Mouse (Mus musculus): ENCODE data around the gene Fbxl16. TPM values are rescaled to one million over a fixed set of nuclear protein-coding genes. Genes with fewer than 3 reads are reported as not detected.

Gene Fbxl16
- 2.1 TPM in 1 of 2 replicates, not detected in the other for total RNA-seq (2014; rRNA removed; ENCODE audit: low replicate concordance)
- polyA plus RNA-seq (2015; fragmentation: Nextera tagmentation; extraction: Ambion mirVana): 0.25 and 0.48 TPM in 2 replicates

- Histone ChIP-seq H3K27me3 (ENCODE audit: control insufficient read depth, insufficient read depth, low read length) (peaks cover 59% of the 10 kb centered on the region), H3K4me1 (ENCODE audit: control insufficient read depth, insufficient read depth) (peaks cover 6% of the 10 kb centered on the region; the same call in 1 of the 2 replicates), H3K4me3 (ENCODE audit: low read depth, low read length) (peak within 1 kb of the TSS; percentile 57), H3K4me2 (ENCODE audit: low read depth, low read length) (peak within 1 kb of the TSS; percentile 89), H3K36me3 (replicated peaks; ENCODE audit: control insufficient read depth, insufficient read depth, low read length) (no peaks in the 10 kb centered on the region), H3K9me3 (replicated peaks; ENCODE audit: control insufficient read depth, low read length) (no peaks in the 10 kb centered on the region), H3K27ac (ENCODE audit: low read depth) (no peak within 1 kb of the TSS), H3K9ac (replicated peaks; ENCODE audit: low read depth, low read length) (peak within 1 kb of the TSS; percentile 32)
- no peak for DNase-seq (ENCODE audit: low spot score)
- WGBS: under 1% methylated on average over 75 of the region's 100 CpGs
- peak; percentile 52 for ATAC-seq (ENCODE audit: insufficient read depth, low read depth)
- TF ChIP-seq EP300 (IDR thresholded peaks at IDR 0.05; ENCODE audit: low read depth): no peak
- TF ChIP-seq CTCF (IDR thresholded peaks at IDR 0.05; ENCODE audit: low read depth): 0 out of 2 replicates have a peak, but pooled peaks have one; percentile 7
These were observed at the start of gene Fbxl16 for GRCm38 (mm10) chr17:25808789-25809605. TSS of gene Fbxl16 (plus strand) at chr17:25809085.

GRCm38 (mm10) chr17:25760148-25760547 is 48.7 kb upstream of the Fbxl16 start:
- DNase-seq (ENCODE audit: low spot score) (no peak), ATAC-seq (ENCODE audit: insufficient read depth, low read depth) (no peak)
- no peak overlapping the region for H3K4me2 ChIP-seq (ENCODE audit: low read depth, low read length)
- H3K4me1 ChIP-seq (ENCODE audit: control insufficient read depth, insufficient read depth): no peaks in the 10 kb centered on the region
- no peak for TF ChIP-seq CTCF (IDR thresholded peaks at IDR 0.05; ENCODE audit: low read depth)
- TF ChIP-seq EP300 (IDR thresholded peaks at IDR 0.05; ENCODE audit: low read depth): no peak
- H3K9ac ChIP-seq (replicated peaks; ENCODE audit: low read depth, low read length): no peak overlapping the region
- no peaks in the 10 kb centered on the region for H3K36me3 ChIP-seq (replicated peaks; ENCODE audit: control insufficient read depth, insufficient read depth, low read length)
- no peaks in the 10 kb centered on the region for H3K27me3 ChIP-seq (ENCODE audit: control insufficient read depth, insufficient read depth, low read length)
- WGBS: 65% methylated on average over 8 of the region's 8 CpGs
- H3K27ac ChIP-seq (ENCODE audit: low read depth): no peak overlapping the region
- no peaks in the 10 kb centered on the region for H3K9me3 ChIP-seq (replicated peaks; ENCODE audit: control insufficient read depth, low read length)
- no peak overlapping the region for H3K4me3 ChIP-seq (ENCODE audit: low read depth, low read length)

GRCm38 (mm10) chr17:25761561-25761970 is 47.3 kb upstream of the Fbxl16 start:
- no peak for DNase-seq (ENCODE audit: low spot score)
- no peak overlapping the region; the same call in 1 of the 2 replicates for H3K27ac ChIP-seq (ENCODE audit: low read depth)
- no peaks in the 10 kb centered on the region for H3K27me3 ChIP-seq (ENCODE audit: control insufficient read depth, insufficient read depth, low read length)
- no peak overlapping the region for H3K4me2 ChIP-seq (ENCODE audit: low read depth, low read length)
- no peaks in the 10 kb centered on the region for H3K9me3 ChIP-seq (replicated peaks; ENCODE audit: control insufficient read depth, low read length)
- WGBS: 20% methylated on average over 4 of the region's 4 CpGs
- peak; percentile 24; the same call in 1 of the 2 replicates for ATAC-seq (ENCODE audit: insufficient read depth, low read depth)
- no peak overlapping the region for H3K4me3 ChIP-seq (ENCODE audit: low read depth, low read length)
- no peak for TF ChIP-seq EP300 (IDR thresholded peaks at IDR 0.05; ENCODE audit: low read depth)
- TF ChIP-seq CTCF (IDR thresholded peaks at IDR 0.05; ENCODE audit: low read depth): no peak
- H3K36me3 ChIP-seq (replicated peaks; ENCODE audit: control insufficient read depth, insufficient read depth, low read length): no peaks in the 10 kb centered on the region
- H3K4me1 ChIP-seq (ENCODE audit: control insufficient read depth, insufficient read depth): no peaks in the 10 kb centered on the region
- H3K9ac ChIP-seq (replicated peaks; ENCODE audit: low read depth, low read length): no peak overlapping the region

- no peak for ATAC-seq (ENCODE audit: insufficient read depth, low read depth)
- no peaks in the 10 kb centered on the region for H3K9me3 ChIP-seq (replicated peaks; ENCODE audit: control insufficient read depth, low read length)
- no peak overlapping the region for H3K4me2 ChIP-seq (ENCODE audit: low read depth, low read length)
- H3K36me3 ChIP-seq (replicated peaks; ENCODE audit: control insufficient read depth, insufficient read depth, low read length): no peaks in the 10 kb centered on the region
- H3K27ac ChIP-seq (ENCODE audit: low read depth): no peak overlapping the region; the same call in 1 of the 2 replicates
- H3K27me3 ChIP-seq (ENCODE audit: control insufficient read depth, insufficient read depth, low read length): no peaks in the 10 kb centered on the region
- no peaks in the 10 kb centered on the region for H3K4me1 ChIP-seq (ENCODE audit: control insufficient read depth, insufficient read depth)
- no peak overlapping the region for H3K4me3 ChIP-seq (ENCODE audit: low read depth, low read length)
- TF ChIP-seq EP300 (IDR thresholded peaks at IDR 0.05; ENCODE audit: low read depth) (no peak), CTCF (IDR thresholded peaks at IDR 0.05; ENCODE audit: low read depth) (no peak)
- WGBS: 31% methylated on average over 3 of the region's 3 CpGs
- DNase-seq (ENCODE audit: low spot score): no peak
- no peak overlapping the region for H3K9ac ChIP-seq (replicated peaks; ENCODE audit: low read depth, low read length)
These were observed 46.3 kb upstream of the Fbxl16 start for GRCm38 (mm10) chr17:25762591-25762990.

GRCm38 (mm10) chr17:25765886-25766285 is 43.0 kb upstream of the Fbxl16 start:
- Histone ChIP-seq H3K27ac (ENCODE audit: low read depth) (no peak overlapping the region), H3K4me3 (ENCODE audit: low read depth, low read length) (no peak overlapping the region), H3K4me2 (ENCODE audit: low read depth, low read length) (no peak overlapping the region), H3K9me3 (replicated peaks; ENCODE audit: control insufficient read depth, low read length) (no peaks in the 10 kb centered on the region), H3K36me3 (replicated peaks; ENCODE audit: control insufficient read depth, insufficient read depth, low read length) (no peaks in the 10 kb centered on the region), H3K27me3 (ENCODE audit: control insufficient read depth, insufficient read depth, low read length) (no peaks in the 10 kb centered on the region), H3K9ac (replicated peaks; ENCODE audit: low read depth, low read length) (no peak overlapping the region), H3K4me1 (ENCODE audit: control insufficient read depth, insufficient read depth) (no peaks in the 10 kb centered on the region)
- no peak for TF ChIP-seq CTCF (IDR thresholded peaks at IDR 0.05; ENCODE audit: low read depth)
- TF ChIP-seq EP300 (IDR thresholded peaks at IDR 0.05; ENCODE audit: low read depth): no peak
- WGBS: 60% methylated on average over 5 of the region's 5 CpGs
- ATAC-seq (ENCODE audit: insufficient read depth, low read depth): no peak
- no peak for DNase-seq (ENCODE audit: low spot score)
